Mouse (Mus musculus) liver, embryonic 16.5 days (tissue): Measurements from ENCODE around the gene Lao1. TPM values are rescaled to one million over a fixed set of nuclear protein-coding genes. Genes with fewer than 3 reads are reported as not detected.

Experiments used
- ATAC-seq: fragments of 200-750 bp; cut with Nextera tagmentation; 2 replicates; pipeline ENCODE4 v1.8.0; 2017; ENCODE audit warnings: low read depth, mild to moderate bottlenecking, moderate number of reproducible peaks, moderate library complexity
- H3K27ac ChIP-seq: fragments of 300-500 bp; sonication (generic); 2 replicates; pipeline ENCODE4 v1.5.1; 2014; ENCODE audit warnings: mild to moderate bottlenecking, low read length
- H3K27me3 ChIP-seq: fragments of 300-500 bp; sonication (generic); 2 replicates; pipeline ENCODE4 v1.6.1; 2014; ENCODE audit warnings: low read depth, low read length, mixed read lengths; ENCODE audit not compliant: control insufficient read depth, insufficient read depth
- H3K36me3 ChIP-seq: fragments of 300-500 bp; sonication (generic); 2 replicates; pipeline ENCODE4 v1.6.1; 2014; ENCODE audit warnings: mild to moderate bottlenecking; ENCODE audit not compliant: control insufficient read depth, insufficient read depth
- H3K4me1 ChIP-seq: fragments of 300-500 bp; sonication (generic); 2 replicates; pipeline ENCODE4 v1.6.1; 2014; ENCODE audit warnings: low read depth, low read length, mixed read lengths; ENCODE audit not compliant: control insufficient read depth
- H3K4me2 ChIP-seq: fragments of 300-500 bp; sonication (generic); 2 replicates; pipeline ENCODE4 v1.6.1; 2014; ENCODE audit warnings: low read depth, low read length, mixed read lengths
- H3K4me3 ChIP-seq: fragments of 300-500 bp; sonication (generic); 2 replicates; pipeline ENCODE4 v1.5.1; 2014; ENCODE audit warnings: low read depth, mild to moderate bottlenecking, low read length
- H3K9ac ChIP-seq: fragments of 300-500 bp; sonication (generic); 2 replicates; pipeline ENCODE4 v1.6.1; 2014; ENCODE audit warnings: low read depth, low read length
- H3K9me3 ChIP-seq: fragments of 300-500 bp; sonication (generic); replicated peaks from 2 replicates; pipeline ENCODE4 v1.6.1; 2016; ENCODE audit warnings: low read length; ENCODE audit not compliant: control insufficient read depth
- WGBS: fragments of 180-500 bp; shearing (Covaris S2); extraction: QIAGEN DNeasy Blood & Tissue Kit; methylation state at CpG from one replicate; pipeline ENCODE4 v1.1.7; 2014; ENCODE audit not compliant: insufficient replicate concordance; 5-methylcytosine and 5-hydroxymethylcytosine counted together
- polyA plus RNA-seq: library from polyadenylated mRNA; unstranded; fragments of >200 nt; fragmentation: Nextera tagmentation; extraction: Ambion mirVana; gene quantifications from 2 replicates; pipeline ENCODE4 v1.2.1, GENCODE M21; 2015

Lao1 gene
- polyA plus RNA-seq, 1 experiment from 2014 or later, result not detected

- 26% methylated on average over 12 of the region's 12 CpGs for WGBS
- H3K4me1 ChIP-seq, result no peaks in the 10 kb centered on the region
- H3K36me3 ChIP-seq, result no peaks in the 10 kb centered on the region
- H3K27ac ChIP-seq, result no peak overlapping the region
- no peak overlapping the region for H3K4me2 ChIP-seq
- H3K4me3 ChIP-seq, result no peak overlapping the region
- no peak for ATAC-seq
- H3K9ac ChIP-seq, result no peak overlapping the region
- no peaks in the 10 kb centered on the region for H3K27me3 ChIP-seq
- no peaks in the 10 kb centered on the region for H3K9me3 ChIP-seq
Measured at GRCm38 (mm10) chr4:118989331-118989730, 28.0 kb downstream of the Lao1 start.

- Histone ChIP-seq H3K9ac (no peak overlapping the region), H3K36me3 (no peaks in the 10 kb centered on the region), H3K9me3 (no peaks in the 10 kb centered on the region), H3K27me3 (no peaks in the 10 kb centered on the region), H3K4me3 (no peak overlapping the region), H3K4me2 (no peak overlapping the region), H3K27ac (no peak overlapping the region), H3K4me1 (no peaks in the 10 kb centered on the region)
- WGBS, result 19% methylated on average over 4 of the region's 4 CpGs
- ATAC-seq, result no peak
Measured at GRCm38 (mm10) chr4:118991797-118992196, 30.4 kb downstream of the Lao1 start.

GRCm38 (mm10) chr4:118997127-118997542, 35.8 kb downstream of the Lao1 start:
- no peaks in the 10 kb centered on the region for H3K4me1 ChIP-seq

GRCm38 (mm10) chr4:118999691-119000486, 38.5 kb downstream of the Lao1 start:
- no peaks in the 10 kb centered on the region for H3K9me3 ChIP-seq
- H3K27ac ChIP-seq, result peak overlapping the region; percentile 54
- H3K4me3 ChIP-seq, result no peak overlapping the region
- WGBS, result 16% methylated on average over 19 of the region's 19 CpGs
- peaks cover 9% of the 10 kb centered on the region for H3K27me3 ChIP-seq
- peaks cover 2% of the 10 kb centered on the region for H3K4me1 ChIP-seq
- no peaks in the 10 kb centered on the region for H3K36me3 ChIP-seq
- peak overlapping the region; percentile 22; the same call in 1 of the 2 replicates for H3K4me2 ChIP-seq
- ATAC-seq, result peak; percentile 39; the same call in 1 of the 2 replicates
- H3K9ac ChIP-seq, result no peak overlapping the region

More at GRCm38 (mm10) chr4:118997127-118997542, 35.8 kb downstream of the Lao1 start:
- Histone ChIP-seq H3K27me3 (peaks cover 5% of the 10 kb centered on the region; the same call in 1 of the 2 replicates), H3K9ac (no peak overlapping the region), H3K4me2 (no peak overlapping the region), H3K27ac (no peak overlapping the region), H3K4me3 (no peak overlapping the region), H3K36me3 (no peaks in the 10 kb centered on the region), H3K9me3 (no peaks in the 10 kb centered on the region)
- WGBS, result 73% methylated on average over 14 of the region's 14 CpGs
- no peak for ATAC-seq

- Histone ChIP-seq H3K4me3 (no peak overlapping the region), H3K36me3 (no peaks in the 10 kb centered on the region)
Measured at GRCm38 (mm10) chr4:119001696-119002095, 40.3 kb downstream of the Lao1 start.

GRCm38 (mm10) chr4:119002512-119002911, 41.1 kb downstream of the Lao1 start:
- peaks cover 9% of the 10 kb centered on the region for H3K27me3 ChIP-seq
- no peak overlapping the region for H3K9ac ChIP-seq
- H3K36me3 ChIP-seq, result no peaks in the 10 kb centered on the region
- no peak overlapping the region for H3K27ac ChIP-seq
- no peak overlapping the region for H3K4me3 ChIP-seq
- H3K4me1 ChIP-seq, result peaks cover 19% of the 10 kb centered on the region
- WGBS, result 14% methylated on average over 3 of the region's 3 CpGs
- H3K4me2 ChIP-seq, result no peak overlapping the region
- ATAC-seq, result no peak
- no peaks in the 10 kb centered on the region for H3K9me3 ChIP-seq

More at GRCm38 (mm10) chr4:119001696-119002095, 40.3 kb downstream of the Lao1 start:
- Histone ChIP-seq H3K4me1 (peaks cover 16% of the 10 kb centered on the region), H3K4me2 (no peak overlapping the region), H3K27me3 (peaks cover 9% of the 10 kb centered on the region), H3K27ac (no peak overlapping the region), H3K9ac (no peak overlapping the region), H3K9me3 (no peaks in the 10 kb centered on the region)
- 58% methylated on average over 10 of the region's 10 CpGs for WGBS
- no peak for ATAC-seq

GRCm38 (mm10) chr4:119004178-119004577, 42.8 kb downstream of the Lao1 start:
- Histone ChIP-seq H3K9ac (no peak overlapping the region), H3K4me1 (peaks cover 31% of the 10 kb centered on the region), H3K27me3 (peaks cover 9% of the 10 kb centered on the region), H3K27ac (no peak overlapping the region), H3K9me3 (no peaks in the 10 kb centered on the region), H3K36me3 (no peaks in the 10 kb centered on the region), H3K4me3 (no peak overlapping the region), H3K4me2 (no peak overlapping the region)
- 55% methylated on average over 3 of the region's 3 CpGs for WGBS
- ATAC-seq, result no peak

GRCm38 (mm10) chr4:119004613-119005339, 43.4 kb downstream of the Lao1 start:
- Histone ChIP-seq H3K4me1 (peaks cover 34% of the 10 kb centered on the region), H3K4me3 (no peak overlapping the region), H3K4me2 (no peak overlapping the region), H3K36me3 (no peaks in the 10 kb centered on the region), H3K27ac (0 out of 2 replicates have a peak overlapping the region, but pooled peaks have one; percentile 34), H3K27me3 (peaks cover 9% of the 10 kb centered on the region), H3K9ac (peak overlapping the region; percentile 46; the same call in 1 of the 2 replicates), H3K9me3 (no peaks in the 10 kb centered on the region)
- ATAC-seq, result peak; percentile 72
- WGBS, result 40% methylated on average over 7 of the region's 7 CpGs
